Mouse (Mus musculus): ENCODE data around the gene Lmna.

Lmna gene

DNA sequence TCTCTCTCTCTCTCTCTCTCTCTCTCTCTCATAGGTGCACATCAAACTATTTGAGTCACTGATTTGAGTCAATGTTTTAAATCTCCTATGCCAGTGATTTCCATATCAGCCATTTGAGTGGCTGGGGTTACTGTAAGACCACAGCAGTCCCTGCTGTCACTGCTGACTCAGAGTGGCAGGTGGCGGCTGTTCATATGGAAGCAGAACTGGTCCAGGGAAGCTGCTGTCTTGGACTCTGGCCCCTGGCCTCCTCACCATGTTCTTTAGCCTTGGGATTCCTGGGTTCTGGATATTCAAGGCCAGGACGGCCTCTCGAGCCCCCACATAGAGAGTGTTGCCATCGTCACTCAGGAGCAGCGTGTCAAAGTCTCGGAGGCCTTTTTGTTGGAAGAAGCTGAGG lies 57.0 kb downstream of the Lmna start:
- in situ Hi-C loops (cut with MboI, MseI), result no loop called here

DNA sequence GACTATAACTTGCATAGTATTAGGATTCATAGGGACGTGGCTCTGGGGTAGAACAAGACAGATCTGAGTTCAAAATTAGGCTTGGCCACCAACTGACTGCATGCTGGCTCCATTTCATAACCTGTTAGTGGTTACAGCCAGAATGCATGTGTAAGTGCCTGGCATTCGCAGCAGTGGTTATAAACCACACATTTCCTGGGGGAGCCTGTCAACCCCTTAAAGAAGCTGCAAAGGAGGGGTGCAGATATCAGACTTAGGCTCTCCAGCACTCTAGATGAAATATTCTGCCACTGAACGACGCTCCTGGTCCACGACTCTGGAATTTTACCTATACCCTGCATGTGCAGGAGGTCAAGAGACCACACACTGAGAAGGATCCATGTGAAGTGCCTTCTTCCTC lies 57.5 kb downstream of the Lmna start:
- in situ Hi-C loops (cut with MboI, MseI), result no loop called here

DNA sequence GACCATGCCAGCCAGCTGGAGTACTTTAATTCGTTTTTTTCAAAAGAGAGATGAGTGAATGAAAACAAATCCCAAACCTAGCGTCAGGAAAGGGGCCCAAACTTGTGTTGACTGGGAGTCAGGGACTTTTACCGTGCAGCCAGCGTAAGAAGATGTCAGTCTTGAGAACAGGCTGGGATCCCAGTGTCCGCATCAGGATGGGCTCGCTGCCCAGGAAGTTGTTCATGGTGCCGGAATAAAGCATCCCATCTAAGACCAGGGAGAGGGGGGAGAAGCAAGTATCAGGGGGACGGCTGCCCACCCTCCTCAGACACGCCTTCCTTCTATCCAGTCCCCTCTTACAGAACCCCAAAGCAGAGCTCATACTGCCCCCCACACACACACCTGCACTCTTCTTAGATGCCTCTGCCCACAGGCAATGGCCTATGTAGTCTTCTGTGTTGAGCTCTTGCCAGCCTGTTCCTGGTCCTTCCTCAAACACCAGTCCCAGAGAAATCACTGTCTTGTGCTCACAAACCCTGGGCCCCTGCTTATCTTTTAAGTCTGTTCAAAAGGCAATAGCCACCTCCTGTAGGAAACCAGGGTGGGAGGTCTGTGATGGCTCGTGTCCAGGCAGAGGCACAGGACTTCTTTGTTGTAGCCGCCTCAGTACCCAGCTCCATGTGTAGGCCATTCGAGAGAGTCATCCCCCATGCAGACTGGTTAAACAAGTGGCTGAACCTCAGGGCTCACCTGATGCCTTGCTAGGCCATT lies 59.2 kb downstream of the Lmna start:
- in situ Hi-C loops (cut with MboI, MseI), result no loop called here

DNA sequence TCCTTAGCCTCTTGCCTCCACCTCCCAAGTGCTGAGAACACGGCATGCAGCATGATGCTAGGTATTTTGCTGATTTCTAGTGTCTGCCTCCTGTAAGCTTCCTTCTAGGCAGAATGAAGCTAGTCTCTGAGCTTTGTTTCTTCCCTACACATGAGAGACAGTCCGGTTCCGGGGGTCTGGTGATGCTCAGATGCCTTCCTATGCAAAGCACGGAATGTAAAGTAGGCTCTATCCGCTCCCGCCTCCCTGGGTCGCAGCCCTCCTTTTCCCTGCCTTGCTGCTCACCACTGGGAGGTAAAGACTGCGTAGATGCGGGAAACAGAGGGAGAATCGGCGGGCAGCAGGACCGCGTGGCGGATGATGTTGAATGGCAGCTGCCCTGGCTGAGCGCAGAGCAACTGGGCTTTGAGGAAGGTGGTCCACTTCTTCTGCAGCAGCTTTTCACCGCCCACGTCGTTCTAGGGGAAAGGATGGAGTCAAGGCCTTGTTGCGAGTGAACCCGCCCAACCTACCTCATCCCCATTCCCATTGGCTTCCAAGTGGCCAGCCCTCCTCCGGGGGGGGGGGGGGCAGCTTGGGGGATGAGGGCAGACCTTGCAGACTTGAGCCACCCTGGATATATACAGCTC lies 60.2 kb downstream of the Lmna start:
- in situ Hi-C loops (cut with MboI, MseI), result no loop called here

DNA sequence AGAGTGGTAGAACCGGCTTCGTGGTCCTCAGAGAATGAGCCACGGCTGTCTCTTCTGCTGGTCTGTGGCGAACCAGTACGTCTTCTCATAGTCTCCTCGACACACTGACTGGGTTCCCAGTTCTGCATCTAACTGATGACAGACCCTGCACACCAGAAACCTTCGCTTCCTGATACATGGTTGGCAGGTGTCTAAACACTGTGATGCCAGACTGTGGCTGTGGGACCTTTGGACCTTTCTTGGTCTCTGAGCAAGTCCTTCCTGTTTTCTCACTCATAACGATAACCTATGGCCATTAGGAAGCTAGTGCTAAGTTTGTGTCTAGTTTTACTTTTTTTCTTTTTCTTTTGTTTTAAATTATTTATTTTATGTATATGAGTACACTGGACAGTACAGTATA lies 61.3 kb downstream of the Lmna start:
- in situ Hi-C loops (cut with MboI, MseI), result no loop called here

DNA sequence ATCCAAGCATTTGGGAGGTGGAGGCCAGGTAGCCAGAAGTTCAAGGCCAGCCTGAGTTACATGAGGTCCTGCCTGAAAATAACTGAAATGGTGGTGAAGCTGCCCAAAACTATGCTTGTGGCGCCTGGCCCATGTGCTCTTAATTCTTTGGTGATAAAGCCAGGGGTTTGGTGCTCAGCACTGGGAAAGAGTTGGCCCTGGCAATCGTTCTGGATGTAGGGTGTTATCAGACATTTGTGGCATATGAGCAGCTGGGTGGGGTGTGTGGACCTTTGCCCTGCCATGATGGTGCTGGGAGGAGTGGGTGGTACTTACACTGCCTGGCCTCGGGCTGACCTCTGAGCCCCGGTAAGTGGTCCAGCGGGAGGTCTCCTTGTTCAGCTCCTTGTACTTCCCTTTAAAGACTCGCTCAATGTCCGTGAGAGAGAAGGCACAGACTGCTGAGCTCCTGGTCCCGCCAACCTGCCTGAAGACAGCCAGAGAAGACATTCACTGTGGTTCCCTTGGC lies 62.0 kb downstream of the Lmna start:
- in situ Hi-C loops (cut with MboI, MseI), result no loop called here

DNA sequence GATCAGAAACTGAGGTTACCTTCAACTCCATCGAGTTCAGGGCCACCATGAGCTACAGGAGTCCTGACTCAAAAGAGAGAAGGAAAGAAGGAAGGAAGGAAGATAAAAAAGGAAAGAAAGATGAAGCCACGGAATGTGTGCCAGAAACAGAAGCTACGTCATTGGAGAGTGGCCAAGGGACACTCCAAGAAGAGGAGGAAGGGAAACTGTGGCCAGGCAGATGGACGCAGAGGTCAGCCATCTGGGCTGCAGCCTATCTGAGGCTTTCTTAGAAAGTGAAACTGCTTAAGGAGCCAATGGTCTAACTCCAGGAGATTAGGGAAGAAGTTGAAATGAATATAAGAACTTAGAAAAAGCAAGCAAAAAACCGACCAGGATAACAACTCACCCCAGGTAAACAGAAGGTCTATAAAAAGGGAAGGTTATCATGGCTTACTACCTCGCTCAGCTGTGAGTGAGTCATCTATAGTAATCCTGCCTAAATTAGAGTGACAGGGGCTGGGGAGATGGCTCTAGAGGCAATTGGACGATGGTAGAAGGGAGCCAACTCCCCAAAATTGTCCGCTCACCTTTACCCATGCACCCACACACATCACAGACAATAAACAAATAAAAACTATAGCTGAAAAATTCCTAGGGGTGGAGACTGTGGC lies 63.2 kb downstream of the Lmna start:
- in situ Hi-C loops (cut with MboI, MseI), result no loop called here

DNA sequence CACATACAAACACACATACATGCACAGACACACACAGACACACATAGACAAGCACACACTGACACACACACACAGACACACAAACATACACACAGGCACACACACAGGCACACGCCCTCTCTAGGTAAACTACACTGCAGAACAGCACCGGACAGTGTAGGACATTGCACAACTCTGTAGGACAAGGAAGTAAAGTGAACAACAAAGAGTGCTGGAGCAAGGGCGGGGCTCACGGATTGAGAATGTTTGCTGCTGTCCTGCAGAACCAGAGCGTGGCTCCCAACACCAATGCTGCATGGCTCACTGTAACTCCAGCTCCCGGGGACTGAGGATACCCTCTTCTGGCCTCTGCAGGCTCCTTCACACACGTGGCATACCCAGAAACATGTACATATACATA lies 66.9 kb downstream of the Lmna start:
- in situ Hi-C loops (cut with MboI, MseI), result no loop called here

DNA sequence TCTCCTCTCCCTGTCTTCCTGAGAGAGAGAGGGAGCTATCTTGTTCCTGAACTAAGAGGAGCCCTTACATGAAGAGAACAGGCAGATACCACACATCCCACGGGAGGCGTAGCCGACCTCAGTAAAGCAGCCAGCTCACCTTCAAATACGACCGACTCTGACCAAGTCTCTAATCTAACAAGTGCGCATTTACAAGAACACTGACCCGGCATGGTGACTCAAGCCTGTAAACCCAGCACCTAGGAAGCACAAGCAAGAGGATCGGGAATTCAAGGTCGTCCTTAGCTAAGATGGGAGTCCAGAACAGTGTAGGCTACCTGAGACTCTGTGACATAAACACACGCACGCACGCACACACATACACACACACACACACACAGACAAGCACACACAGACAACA lies 67.3 kb downstream of the Lmna start:
- in situ Hi-C loops (cut with MboI, MseI), result no loop called here

DNA sequence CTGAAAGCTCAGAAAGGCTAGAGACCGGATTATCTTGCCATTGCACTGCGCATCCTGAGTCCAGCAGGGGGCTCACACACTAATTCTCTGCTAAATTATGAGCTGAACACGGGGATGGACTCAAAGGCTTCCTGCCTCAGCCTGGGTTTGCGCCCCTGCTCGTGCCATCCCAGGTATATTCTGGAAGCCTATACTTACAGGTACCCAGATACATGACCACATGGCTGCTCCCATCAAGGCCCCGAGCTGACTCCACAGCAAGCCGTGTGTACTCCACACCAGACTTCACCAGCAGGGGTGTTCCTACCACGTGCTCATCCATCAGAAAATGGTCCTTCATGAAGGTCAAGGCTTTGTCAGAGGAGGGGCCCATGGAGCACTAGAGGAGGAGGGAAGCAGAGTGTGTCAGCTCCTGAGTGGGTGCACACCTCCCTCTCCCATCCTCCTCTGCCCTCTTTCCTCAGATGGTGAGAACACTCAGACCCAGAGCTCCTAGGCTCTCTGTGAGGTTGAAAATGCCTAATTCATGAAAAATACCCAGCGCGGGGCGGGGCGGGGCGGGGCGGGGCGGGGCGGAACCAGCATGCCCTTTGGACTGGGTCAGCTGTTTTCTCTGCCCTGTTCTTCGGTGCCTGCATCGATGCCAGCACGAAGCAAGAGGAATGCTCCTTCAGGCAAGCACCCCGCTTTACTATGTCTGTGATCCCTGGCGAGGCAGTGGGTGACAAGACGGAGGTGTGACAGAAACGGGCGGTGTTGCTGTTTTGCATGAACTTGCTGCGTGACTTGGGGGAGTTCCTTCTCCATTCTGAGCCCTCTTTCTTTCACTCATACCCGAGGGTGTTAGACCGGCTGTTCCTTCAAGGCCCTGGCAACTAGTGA lies 69.0 kb downstream of the Lmna start:
- in situ Hi-C loops (cut with MboI, MseI), result no loop called here

DNA sequence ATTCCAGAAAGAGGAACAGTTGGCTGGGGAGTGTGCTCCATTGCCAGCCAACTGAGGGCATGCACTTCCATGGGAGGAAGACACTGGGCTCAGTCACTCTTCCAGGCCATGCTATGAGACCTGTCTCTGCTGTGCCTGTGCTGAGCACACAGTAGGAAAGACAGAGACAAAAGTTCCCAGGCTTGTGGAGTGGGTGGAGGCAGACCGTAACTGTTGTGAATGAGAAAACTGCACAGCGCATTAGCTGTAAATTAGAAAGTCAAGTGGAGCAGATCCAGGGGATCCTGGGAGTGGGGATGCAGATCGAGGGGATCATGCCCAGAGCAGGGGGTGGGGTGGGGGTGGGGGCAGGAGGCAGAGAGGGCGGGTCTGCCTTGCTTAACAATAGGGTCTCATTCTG lies 70.2 kb downstream of the Lmna start:
- in situ Hi-C loops (cut with MboI, MseI), result no loop called here

DNA sequence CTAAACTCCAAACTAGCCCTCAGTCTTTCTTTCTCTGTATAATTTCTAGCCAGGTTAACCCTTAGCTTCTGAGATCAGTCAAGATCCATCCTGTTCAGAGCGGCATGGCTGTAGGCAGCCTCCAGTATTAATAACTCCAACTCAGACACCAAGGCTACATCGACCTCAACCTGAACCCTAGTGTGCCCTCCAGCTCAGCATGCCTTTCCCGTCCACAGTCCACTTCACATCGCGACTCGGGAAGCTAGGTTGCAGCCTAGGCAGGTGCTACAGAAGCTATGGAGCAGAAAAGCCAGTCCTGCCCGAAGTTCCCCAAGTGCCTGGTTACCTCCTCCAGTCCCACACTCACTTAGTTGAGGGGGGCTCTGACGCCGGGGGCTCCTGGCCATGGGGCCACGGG lies 72.3 kb downstream of the Lmna start:
- in situ Hi-C loops (cut with MboI, MseI), result no loop called here

DNA sequence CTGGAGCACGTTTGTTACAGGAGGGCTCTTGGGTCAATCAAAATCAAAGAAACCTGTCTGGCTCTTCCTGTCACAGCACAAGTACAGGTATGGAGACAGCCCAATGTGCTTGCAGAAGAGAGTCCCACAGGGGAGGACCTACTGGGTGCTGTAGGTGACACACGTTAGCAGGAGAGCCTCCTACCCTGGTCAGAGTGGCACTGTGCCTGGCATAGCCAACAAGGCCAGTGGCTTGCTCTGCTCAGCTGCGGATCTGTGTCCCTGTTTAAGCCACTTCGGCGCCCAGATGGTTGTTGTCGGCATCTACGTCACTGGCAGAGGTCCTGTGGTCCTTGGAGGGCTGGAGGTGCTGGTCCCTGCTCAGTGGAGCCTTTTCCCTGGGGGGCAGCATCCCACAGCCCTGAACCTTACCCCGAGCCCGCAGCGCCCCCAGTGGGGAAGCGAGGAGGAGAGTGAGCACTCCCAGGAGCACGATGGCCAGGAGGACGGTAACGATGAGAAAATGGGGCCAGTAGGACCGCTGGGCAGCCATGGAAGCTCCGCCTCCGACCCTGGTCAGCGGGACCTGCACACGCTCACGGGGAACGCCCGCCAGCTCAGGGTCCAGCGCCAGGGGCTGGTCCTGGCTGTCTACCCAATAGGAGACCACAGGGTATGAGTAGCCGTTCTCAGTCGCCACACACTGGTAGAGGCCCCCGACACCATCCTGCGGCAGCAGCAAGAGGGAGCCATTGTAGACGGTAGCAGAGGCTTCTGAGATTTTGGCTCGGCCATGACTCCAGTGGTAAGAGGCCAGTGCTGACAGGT lies 73.2 kb downstream of the Lmna start:
- in situ Hi-C loops (cut with MboI, MseI), result no loop called here

DNA sequence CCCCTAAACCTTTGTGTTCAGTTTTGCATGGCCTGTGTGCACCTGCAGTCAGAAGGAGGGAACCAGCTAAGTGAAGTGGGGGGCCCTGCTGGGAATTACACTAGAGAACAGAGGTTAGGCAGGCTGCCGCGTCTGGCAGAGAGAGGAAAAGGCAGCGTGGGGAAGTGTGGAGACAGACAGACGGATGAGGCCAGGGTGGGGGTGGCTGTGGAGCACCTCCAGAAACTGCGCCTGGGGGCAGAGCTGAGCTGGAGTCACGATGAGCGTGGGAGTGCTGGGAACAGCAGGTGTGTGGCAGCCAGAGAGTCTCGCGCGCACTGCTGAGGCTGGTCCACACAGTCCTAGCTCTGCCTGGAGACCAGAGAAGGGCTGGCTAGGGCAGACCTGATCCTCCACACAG lies 74.2 kb downstream of the Lmna start:
- in situ Hi-C loops (cut with MboI, MseI), result no loop called here

All from T-helper 17 cell (primary cell).